Mouse (Mus musculus): ENCODE data around the gene Msi2.

Msi2 gene

DNA sequence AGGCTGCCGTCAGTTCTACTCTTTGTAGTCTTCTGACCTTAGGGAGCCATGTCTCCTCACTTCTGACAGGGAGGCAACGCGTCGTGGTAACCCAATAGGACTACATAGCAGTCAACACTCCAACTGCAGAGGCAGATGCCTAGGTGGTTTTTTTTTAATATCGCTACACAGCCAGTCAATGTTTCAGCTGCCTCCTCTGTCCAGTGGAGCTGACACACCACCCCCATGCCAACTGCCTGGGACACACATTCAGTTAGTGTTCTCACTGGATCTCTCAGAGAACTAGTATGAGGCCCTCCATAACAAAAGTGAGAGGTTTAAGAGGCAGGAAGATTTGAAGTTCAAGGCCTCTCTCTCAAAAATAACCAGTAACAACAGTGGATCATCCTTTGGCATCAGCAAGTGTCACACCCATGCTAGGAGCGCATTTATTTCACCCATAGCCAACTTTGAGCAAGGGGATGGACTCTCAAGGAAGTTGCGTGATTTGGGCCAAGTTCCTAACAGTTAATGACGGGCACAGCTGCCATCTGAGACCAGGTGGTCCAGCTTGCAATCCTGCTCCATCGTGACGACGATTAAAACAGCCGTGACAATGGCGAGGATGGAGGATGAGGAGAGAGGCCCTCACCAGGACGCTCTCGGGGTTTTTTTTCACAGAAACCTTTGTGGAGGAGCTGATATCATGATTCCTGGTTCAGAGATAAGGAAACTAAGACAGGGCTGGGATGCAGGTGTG is 8.3 kb downstream of the Msi2 start:
- DNase-seq (ENCODE audit: low spot score): no peak

DNA sequence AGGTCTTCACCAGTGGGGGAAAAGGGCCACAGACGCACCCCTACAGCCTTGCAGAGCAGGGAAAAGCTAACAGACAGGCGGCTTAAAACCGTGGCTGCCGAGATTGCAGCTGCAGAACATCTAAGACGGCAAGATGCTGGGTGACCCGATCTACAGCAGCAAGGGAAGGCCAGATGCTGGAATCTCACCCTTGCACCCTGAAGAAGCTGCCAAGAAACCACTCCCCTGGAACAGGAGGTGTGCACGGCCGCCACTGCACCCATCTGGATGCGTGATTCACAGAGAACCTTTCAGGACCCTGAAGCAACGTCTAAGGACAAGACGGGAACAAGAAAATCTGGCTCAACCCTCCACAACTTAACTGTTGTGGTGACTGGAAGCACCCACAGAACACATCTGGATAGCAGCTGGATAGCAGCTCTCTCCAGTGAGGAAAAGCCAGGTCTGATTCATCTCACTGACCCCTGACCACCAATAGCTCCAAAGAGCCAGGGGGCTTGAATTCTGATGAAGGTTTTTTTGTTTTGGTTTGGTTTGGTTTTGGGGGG is 11.0 kb downstream of the Msi2 start:
- no peak for DNase-seq (ENCODE audit: low spot score)

DNA sequence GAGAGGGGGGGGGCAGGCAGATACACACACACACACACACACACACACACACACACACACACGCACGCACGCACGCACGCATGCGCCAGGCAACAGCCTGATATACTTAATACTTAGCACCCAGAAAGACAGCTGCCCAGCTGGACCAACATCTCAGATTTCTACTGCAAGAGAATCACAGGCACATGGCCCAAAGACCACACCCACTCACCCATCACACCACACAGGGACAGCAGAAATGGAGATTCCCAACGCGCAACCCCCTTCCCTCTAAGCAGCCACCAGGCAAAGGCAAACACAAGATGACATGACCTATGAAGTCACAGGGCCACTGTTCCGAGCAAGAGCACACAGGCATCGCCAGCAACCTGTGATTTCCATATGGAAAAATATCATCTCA is 13.6 kb downstream of the Msi2 start:
- DNase-seq (ENCODE audit: low spot score): no peak

DNA sequence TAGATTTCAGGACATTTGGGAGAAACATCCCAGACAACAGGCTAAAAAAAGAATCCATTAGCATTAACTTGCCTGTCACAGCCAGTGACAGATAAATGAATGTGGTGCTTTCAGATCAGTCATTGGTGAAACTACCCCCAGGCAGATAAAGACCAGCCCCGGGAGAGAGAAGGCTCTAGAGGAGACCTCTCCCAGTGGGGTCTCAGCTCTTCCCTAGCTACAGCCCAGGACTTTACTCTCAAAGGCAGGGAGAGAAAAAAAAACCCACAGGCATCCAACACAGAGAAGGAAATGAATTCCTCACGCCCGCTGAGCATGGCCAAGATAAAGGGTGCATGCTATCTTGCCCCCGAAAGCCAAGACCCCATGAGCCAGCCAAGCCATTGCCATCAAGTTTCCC is 15.1 kb downstream of the Msi2 start:
- no peak for DNase-seq (ENCODE audit: low spot score)

DNA sequence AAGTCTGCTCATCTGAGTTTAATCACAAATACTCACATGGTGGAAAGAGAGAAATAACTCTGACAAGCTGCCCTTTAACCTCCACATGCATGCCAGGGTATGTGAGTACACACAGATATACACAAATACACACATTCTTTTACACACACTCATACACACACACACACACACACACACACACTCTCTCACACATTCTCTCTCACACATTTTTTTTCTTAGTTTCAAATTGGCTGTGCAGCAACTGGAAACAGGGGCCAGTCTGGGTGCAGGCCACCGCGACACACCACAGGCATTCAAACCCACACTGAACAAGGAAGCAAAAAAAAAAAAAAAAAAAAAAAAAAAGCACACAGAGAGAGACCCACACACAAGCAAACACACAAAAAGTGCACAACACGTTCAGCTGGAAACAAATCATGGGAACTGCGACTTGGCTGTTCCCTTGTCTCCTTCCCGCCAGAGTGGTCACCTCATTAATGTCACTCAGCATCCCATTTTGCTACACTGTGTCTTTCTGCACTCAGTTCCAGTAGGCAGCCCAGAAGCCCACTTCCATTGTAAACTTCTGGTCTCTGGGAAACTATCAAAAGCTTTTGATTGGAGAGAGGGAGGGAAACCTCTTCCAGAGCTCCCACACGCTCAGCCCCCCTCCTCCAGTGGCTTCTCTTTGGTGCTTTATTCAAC is 16.2 kb downstream of the Msi2 start:
- DNase-seq (ENCODE audit: low spot score): peak; percentile 69

DNA sequence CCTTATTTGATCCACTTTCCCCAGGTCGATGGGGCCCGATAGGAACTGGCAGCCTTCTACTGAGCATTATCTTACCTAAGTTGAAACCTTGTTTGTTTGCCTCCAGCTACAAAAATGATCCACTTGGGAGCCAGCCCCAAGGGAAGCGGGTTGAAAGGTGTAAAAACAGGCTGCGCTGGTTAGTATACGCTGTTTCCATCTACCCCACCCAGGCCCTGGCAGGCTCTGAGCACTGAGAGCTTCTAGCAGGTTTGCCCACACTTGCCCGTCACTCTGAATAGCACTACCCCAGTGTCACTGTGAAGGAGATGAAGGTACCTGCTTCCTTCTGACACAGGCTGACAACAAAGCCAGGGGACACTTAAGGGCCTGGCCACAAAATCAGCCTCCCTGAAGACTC is 17.3 kb downstream of the Msi2 start:
- DNase-seq (ENCODE audit: low spot score): no peak

DNA sequence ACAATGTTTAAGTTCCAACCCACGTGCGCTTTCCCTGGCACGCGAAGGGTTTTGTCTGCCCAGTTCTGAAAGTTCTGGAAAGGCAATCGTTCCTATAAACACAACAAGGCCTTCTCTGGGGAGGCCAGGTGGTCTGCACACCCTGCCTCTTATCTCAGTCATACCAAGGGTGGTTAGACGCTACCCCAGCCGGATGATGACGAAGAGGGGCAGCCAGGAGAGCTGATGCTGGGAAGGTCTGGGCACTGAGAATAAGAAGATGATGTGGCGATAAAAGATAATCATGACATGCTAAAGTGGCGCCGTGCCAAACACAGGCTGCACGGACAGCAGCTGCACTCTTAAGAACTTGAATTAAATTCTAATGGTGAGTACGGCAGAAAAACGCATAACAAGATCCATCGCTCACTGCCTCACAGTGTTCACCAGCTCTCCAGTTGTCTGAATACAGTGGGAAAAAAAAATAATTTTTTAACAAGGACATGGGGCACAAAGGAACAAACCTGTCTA is 18.1 kb downstream of the Msi2 start:
- DNase-seq (ENCODE audit: low spot score): no peak

DNA sequence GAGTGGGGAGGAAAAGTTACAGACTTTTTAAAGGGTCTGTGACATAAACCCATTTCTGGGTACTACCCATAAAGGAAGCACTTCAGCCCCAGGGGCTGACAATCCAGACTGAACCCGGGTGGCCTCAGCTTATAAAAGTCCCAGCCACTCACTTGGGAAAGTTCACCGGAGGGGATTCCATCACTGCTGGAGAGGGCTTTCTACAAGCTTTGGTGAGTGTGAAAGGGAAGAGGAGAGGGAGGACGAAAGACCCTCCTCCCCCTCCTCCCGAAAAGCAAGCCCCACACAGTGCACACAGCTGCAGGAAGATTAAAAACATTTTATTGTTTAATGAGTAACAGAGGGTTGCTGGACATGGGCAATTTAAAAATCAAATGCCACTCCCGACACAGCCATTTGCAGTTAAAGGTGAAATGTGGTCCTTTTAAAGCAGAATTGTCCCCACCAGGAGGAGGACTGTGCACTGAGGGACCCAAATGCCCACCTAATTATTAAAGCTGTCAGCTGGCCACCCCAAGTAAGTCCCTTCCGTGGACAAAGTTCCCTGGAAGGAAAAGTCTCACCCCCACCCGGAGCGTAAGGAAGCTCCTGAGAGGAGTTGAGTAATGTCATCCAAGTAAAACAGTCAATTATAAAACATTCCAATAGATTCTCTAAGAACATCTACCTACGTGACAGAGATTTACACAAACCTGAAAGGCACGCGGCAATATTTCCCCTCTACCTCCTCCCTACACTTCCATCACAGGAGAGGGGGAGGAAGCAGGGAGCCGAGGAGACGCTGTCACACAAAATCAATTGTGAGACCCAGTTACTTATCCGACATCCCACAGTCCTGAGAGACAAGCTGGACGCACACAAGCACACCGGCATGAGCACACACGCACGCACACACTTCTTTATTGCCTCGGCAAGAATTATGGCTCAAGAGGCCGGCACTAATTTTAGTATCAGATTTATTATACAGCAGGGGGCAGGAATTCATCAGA is 24.1 kb downstream of the Msi2 start:
- DNase-seq (ENCODE audit: low spot score): no peak

DNA sequence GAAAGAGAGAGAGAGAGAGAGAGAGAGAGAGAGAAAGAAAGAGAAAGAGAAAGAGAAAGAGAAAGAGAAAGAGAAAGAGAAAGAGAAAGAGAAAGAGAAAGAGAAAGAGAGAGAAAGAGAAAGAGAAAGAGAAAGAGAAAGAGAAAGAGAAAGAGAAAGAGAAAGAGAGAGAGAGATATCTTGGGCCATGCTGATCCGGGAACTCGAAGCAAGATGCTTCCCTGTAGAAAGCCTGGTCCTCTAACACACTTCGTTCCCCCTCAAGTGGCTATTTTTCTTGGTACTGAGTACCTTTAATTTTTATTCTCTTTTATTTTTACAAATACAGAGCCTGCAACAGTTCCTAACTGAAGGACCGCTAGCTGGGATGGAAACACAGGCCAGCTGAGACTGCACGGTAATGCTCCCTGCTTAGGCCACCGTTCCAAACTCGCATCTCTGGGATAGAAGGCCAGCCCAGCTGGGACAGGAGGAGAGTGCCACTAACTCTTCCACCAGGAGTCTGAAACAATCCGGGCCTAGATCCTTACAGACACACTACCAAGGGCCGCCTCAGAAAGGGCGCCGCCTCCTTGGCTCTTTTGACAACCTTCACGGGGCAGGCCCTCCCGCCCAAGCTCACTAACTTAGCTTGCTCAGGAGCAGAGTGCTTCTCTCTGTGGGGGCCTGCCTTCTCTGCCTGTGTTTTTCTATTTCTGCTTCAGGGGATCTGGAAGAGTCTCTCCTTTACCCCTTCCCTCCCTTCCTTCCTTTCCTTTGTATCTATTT is 25.1 kb downstream of the Msi2 start:
- DNase-seq (ENCODE audit: low spot score): no peak

DNA sequence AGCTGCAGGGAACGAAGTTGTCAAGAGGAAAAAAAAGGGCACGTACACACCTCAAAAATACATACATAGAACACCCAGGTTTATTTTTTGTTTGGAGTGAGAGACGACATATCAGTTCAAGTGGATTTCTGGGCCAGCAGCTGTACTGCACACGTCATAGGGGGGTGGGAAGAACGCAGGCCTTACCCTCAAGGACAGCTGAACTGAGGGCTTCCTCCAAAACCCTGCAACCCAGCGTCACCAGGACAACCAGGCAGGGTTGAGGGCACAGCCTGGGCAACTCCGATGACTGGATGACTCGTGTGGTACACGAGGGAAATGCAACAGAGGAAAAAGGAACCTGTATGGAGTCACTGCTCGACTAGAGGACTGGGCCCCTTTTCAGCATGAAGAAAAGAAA is 25.9 kb downstream of the Msi2 start:
- DNase-seq (ENCODE audit: low spot score): no peak

DNA sequence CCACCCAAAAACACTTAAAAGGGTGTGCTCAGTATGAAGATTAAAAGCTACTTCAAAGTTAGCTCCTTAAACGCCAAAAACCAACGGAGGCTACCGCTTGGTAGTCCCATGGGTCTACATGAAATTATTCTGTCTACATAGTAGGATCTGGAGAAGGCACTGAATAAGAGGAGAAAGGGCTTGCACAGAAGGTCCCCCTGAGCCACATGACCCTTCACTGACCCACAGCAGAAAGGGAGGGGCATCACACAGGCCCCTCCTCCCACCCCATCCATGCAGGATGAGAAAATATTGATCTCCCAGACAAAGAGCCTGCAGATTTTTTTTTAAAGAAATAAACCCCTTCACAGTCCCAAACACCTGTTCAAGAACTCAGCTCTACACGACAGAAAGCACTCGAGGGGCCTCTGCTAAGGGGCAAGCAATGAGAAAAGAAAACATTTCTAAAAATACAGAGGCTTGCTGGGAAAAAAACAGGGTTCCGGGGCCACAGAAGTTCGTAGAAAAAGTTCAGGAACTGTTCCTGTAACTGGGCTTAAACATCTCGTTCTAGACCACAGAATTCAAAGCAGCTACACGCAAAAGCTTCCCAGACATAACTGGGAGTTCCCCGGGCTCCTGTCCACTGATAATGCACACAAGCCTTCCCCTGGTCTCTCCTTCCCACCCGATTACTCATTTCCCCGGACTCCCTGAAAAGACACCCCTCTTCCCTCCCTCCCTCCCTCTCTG is 27.6 kb downstream of the Msi2 start:
- no peak for DNase-seq (ENCODE audit: low spot score)

DNA sequence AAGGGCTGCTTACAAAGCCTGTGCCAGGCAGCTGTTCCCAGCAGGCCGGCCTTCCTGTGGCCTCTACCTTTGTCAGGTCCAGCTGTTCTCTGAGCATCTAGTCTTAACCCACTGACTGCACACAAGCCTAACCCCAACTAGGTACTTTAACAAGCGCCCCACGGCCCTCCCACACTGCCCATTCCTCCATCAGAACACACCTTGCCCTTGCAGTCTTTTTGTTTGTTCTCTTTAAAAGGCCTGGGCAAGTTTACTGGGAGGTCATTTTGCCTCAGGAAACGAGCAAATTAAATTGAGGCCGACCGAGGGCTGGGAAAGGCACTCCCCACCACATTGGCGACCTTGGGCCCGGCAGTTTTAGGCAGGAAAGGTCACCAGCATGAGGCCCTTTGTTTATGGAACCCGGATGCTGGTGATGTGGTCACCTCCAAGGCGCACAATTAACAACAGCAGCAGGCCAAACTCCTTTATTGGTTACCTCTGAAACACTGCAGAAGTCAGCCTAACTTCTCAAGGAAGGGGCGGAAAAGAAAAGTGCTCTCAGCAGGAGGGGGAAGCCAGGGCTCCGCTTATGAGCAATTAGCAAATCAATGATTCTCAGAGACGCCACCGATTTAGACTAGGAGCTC is 28.4 kb downstream of the Msi2 start:
- no peak for DNase-seq (ENCODE audit: low spot score)

DNA sequence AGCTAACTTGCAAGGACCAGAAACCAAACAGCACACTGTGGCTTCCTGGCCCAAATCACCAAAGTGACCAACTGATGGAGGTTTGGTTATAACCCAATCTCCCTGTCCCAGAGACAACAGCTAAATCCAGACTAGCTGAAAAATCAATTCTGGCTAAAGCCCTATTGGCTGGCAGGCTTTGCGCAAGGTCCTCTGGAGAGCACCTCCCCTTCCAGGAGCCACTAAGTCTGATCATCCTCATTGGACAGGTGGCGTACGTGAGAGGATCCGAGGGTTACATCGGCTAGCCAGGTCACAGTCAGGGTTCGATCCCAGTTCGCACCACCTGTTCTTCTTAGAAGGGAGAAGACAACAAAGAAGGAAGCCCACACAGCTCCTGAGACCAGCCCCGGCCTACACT is 29.7 kb downstream of the Msi2 start:
- no peak for DNase-seq (ENCODE audit: low spot score)

DNA sequence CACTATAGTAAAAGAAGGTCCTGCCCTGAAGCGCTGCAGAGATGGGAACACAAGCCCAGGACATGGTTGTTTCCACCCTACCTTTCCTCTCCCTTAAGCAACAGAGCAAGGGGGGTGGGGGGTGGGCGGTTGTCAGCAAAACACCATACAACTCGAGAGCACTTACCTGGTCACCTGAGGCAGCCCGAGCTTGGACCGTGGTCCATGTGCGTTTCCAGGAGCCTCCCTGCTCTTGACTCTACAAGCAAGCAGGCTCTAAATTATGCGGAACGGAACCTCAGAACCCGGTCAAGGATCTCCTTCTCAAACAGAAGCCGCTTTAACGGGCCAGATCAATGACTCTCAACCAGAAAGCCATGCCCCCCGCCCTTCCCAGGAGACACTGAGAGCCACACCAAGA is 30.6 kb downstream of the Msi2 start:
- DNase-seq (ENCODE audit: low spot score): no peak

DNA sequence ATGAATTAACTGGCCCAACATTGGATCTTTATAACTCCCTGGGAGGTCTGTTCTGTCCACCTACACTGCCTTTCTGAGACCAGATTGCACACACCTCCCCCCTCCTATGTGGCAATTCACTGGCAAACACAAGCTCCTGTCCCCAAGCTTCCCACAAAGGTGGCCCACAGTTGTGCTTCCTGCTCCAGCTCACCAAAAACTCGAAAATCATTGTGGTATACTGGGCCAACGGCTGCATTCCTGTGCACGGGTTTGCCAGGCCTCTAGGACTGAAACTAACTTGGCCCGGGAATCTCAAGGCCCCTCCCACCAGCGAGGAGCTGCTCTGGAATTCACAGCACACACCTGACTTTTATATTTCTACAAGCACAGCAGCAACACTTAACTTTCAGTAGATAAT is 31.3 kb downstream of the Msi2 start:
- no peak for DNase-seq (ENCODE audit: low spot score)

DNA sequence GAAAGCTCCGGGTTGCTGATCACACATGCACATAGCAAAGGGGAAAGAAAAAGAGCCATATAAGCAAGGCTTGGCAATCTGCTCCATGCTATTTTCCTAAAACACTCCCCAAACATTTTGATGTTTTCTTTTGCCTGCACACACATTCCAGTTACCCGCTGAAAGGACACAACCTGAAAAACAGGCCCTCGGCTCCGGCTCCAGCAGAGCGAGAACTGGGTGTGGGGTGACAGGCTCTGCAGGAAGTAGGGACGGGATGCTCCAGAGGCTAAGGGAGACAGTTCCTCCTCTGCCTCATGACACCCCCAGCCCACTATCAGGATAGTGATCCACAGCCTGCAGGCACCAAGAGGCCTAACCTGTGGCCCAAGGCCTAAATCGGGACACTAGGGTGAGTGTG is 32.3 kb downstream of the Msi2 start:
- DNase-seq (ENCODE audit: low spot score): no peak

DNA sequence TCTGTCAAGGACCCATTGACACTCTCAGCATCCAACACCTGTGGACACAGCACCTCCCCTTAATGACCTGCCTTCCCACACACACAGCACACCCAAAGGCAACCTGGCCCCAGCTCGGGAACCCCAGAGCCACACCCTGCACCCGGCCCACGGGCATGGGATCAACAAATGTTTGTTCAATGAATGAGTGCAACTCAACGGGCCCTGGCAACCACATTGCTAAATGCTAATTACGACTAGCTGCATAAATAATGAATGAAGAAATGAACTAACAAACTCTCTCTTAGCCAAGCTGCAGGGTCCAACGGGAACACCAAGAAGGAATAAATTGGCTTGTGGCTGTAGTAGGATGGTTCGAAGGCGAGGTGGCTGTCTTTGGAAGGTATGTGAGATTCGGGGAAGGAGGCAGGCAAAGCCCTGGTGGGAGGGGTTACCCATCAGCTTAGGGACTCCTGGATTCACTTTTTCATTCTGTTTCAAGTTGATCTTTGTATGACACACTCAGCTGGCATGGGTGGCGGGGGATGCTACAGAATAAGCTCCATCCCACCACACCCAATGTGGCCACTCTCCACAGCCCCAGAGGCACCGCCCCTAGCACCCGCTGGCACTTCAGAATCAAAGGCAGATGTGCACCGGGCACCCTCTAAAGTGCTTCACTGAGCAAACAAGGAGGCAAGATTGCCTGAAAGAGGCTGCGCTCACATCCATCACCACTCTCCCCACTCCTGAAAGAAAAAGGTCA is 35.1 kb downstream of the Msi2 start:
- DNase-seq (ENCODE audit: low spot score): no peak

DNA sequence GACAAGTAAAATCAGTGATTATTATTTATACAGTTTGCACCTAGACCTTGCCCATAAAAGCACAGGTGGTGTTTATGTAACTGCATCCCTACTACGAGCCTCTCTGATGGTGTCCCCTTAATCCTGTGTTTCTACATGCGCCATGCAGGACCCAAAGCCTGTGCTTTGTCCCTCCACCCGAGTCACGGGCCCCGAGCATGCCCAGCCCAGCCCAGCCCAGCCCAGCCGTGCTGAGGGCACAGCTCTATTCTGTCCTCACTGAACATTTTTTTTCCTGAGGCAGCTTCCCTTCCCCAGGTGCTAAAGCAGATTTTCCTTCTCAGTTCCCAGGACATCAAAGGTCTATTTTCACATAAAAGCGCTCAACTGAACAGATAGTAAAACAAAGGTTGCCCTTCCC is 41.0 kb downstream of the Msi2 start:
- no peak for DNase-seq (ENCODE audit: low spot score)

DNA sequence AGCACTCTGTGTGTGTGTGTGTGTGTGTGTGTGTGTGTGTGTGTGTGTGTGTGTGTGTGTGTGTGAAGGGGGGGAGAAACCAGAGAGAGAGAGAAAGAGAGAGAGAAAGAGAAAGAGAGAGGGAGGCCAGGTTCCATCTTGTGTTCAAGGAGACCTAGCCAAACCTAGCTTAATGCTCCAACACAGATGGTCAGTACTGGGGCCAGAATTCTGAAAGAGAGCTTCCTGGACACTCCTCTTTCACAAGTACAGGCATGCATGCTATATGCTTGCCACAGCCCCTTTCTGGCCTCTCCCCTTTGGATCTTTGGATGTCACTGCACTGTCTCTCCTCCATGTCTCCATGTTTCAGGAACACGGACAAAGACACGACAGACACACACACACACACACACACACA is 41.7 kb downstream of the Msi2 start:
- DNase-seq (ENCODE audit: low spot score): no peak

Measured in testis, postnatal 14 days (tissue).